Mouse (Mus musculus) heart, postnatal 0 days (tissue): ENCODE measurements at regions not wholly inside any gene's neighbourhood (a gene's known extent, or its start where the extent isn't known, plus 50 kb on each side); places are given as distances from the start of the nearest gene placed in this dataset.

Experiments used
- CTCF ChIP-seq: IDR thresholded peaks from 2 replicates; pipeline ENCODE4 v1.5.1; 2016; ENCODE audit warnings: antibody characterized with exemption, control low read depth, low read depth
- EP300 ChIP-seq: IDR thresholded peaks from 2 replicates; pipeline ENCODE4 v1.6.1; 2016; ENCODE audit warnings: antibody characterized with exemption, low read depth

DNA sequence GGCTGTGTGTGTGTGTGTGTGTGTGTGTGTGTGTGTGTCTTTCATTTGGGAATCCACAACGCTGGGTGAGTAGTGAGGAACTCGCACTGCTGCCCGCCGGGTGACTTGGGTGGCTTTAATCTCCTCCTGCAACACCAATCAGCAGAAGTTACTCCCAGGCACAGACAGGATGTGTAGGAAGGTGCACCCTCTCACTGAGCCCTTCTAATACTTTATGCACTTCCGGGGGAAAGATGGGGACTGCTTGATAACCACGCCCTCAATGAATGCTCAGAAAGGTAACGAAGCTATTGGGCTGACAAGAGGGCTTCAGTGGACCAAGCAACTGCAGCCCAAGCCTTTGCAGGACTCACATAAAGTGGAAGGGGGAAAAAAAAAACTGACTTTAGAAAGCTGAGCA is 139.6 kb upstream of the Mdm1 start:
- TF ChIP-seq CTCF, result no peak
- TF ChIP-seq EP300, result no peak
